Mouse (Mus musculus): Measurements from ENCODE around the gene Tmprss13.

Tmprss13 gene

GRCm38 (mm10) chr9:45382336-45382735, 63.4 kb downstream of the Tmprss13 start:
- no peak for DNase-seq (ENCODE audit: low spot score in 2 of 2)

- no peak for DNase-seq (ENCODE audit: low spot score in 2 of 2)
Observed at GRCm38 (mm10) chr9:45382834-45383233, 63.9 kb downstream of the Tmprss13 start.

- DNase-seq (ENCODE audit: low spot score in 2 of 2): no peak
Observed at GRCm38 (mm10) chr9:45383883-45384282, 65.0 kb downstream of the Tmprss13 start.

DNA sequence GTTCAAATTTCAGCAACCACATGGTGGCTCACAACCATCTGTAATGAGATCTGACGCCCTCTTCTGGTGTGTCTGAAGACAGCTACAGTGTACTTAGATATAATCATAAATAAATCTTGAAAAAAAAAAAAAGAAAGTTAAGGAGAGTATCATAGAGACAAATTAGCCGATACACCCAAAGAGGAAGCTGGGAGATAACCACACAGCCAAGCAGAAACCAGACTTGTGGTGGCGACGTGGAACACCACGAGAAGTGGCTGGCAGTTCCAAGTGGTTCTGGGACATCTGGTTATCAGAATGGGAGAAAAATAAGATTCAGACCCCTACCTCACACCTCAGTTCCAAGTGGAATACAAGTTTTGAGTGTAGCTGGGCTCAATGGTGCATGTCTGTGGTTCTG, 67.8 kb downstream of the Tmprss13 start:
- DNase-seq (ENCODE audit: low spot score in 2 of 2): no peak

GRCm38 (mm10) chr9:45388385-45388994, 69.6 kb downstream of the Tmprss13 start:
- DNase-seq (ENCODE audit: low spot score in 2 of 2): peak; percentile 77 to 93

GRCm38 (mm10) chr9:45389596-45389995, 70.7 kb downstream of the Tmprss13 start:
- no peak for DNase-seq (ENCODE audit: low spot score in 2 of 2)

- no peak for DNase-seq (ENCODE audit: low spot score in 2 of 2)
Observed at GRCm38 (mm10) chr9:45391299-45391698, 72.4 kb downstream of the Tmprss13 start.

GRCm38 (mm10) chr9:45395218-45395617, 76.3 kb downstream of the Tmprss13 start:
- DNase-seq (ENCODE audit: low spot score in 2 of 2): no peak

DNA sequence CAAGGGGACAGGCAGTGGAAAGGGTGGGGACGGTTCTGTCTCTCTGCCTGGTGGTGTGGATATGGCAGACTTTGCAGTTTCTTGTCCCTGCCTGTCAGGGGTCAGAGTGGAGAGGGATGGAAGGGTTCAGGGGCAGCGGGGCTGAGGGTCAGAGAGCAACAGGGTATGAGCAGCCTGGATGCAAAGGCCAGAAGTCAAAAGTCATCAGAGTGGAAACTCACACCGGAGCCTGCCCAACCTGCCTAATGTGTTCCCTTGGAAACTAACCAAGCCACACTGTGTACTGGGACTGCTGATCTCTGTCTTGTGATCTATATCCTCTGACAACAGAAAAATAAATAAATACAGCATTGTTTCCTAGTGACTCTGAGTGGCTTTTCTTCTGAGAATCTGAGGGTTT, 76.9 kb downstream of the Tmprss13 start:
- DNase-seq (ENCODE audit: low spot score in 2 of 2): no peak
